Mouse (Mus musculus) natural killer cell, adult 2 months (primary cell): ENCODE results near the gene A930017K11Rik.

Experiments
- DNase-seq, 2 experiments: peaks; one replicate each; pipeline ENCODE4 v3.0.0; 2022; ENCODE audit warnings: low spot score in 2 of 2

The A930017K11Rik gene

GRCm38 (mm10) chr17:25941511-25942241, 10.7 kb downstream of the A930017K11Rik start:
- peak; percentile 53 to 69 for DNase-seq

DNA sequence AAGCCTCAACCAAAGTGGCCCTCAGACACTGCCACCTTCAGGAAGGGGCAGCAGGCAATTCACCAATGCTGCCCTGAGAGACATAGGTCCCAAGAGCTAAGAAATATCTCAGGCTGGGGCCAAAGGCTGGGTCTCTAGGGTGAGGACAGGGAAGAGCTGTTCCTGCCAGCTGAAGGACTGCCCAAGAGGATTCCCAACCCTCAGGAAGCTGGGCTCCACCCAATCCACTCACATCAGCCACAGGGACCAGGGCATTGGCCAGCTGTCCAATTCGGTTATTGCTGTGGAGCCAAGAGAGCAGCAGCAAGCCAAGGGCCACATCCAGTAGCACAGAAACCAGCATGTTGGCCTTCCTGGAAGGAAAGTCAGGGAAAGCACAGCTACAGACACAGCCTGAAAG, 17.8 kb downstream of the A930017K11Rik start:
- no peak for DNase-seq

DNA sequence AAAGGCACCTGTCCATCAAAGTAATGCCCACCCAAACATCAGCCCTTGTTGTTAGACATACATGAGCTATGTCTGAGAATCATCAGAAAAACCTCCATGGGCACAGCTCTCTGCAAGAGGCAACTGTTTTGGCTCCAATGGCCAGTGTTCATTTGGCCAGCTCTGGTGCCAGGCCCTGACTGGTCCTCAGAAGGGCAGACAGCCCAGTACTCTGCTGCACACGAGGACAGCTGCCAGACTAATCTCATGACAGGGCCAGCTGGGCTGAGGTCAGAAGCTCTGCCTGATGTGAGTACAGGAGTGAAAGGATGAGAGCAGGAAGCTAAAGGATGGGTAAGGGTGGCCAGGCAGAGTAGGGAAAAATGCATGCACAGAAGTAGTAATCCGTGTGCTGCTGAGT, 27.0 kb downstream of the A930017K11Rik start:
- DNase-seq = no peak

- no peak for DNase-seq
These were observed 30.2 kb downstream of the A930017K11Rik start for GRCm38 (mm10) chr17:25922120-25922519.

DNA sequence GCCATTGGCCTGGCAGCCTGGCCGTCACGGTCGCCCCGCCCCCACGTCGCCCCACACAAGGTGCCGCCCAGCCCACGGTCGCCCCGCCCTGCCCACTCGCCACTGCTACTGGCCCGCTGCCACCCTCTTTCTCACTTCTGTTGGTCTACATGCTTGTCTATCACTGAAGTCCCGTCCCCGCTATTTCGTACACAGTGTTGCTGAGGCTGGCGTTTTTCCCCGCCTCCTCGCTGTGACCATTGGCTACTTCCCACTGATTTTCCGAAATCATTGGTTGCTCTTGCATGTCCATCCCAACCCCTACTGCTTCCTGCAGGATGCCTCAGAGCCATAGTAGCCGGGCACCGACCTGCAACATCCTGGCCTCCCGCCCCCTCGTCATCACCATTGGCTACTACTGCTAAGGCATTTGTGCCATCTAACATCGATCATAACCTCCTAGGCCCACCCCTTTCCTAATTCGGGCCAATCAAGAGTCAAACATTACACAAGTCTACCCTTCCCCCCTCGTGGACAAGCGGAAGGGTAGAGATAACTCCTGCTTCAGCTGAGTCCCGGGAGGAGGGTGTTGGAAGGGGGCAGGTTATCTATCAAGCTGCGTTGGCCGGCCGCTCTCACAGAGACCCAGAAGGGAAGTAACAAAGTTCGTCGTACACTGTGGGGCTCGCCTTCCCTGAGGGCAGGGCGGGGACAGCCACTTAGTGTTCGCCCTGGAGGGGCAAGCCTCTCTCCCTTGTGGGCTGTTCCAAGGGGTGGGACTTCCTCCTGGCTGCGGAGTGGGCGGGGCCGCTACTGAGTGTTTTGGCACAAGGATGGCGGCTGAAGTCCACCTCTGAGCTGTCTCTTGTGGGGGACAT, 32.4 kb downstream of the A930017K11Rik start:
- DNase-seq = peak; percentile 99 to 100

GRCm38 (mm10) chr17:25919144-25919785, 33.1 kb downstream of the A930017K11Rik start, which contains the start of gene Rab40c:
Gene Rab40c (minus strand): TSS chr17:25919727.
- DNase-seq = no peak

GRCm38 (mm10) chr17:25918037-25918750, 34.2 kb downstream of the A930017K11Rik start:
- no peak for DNase-seq

DNA sequence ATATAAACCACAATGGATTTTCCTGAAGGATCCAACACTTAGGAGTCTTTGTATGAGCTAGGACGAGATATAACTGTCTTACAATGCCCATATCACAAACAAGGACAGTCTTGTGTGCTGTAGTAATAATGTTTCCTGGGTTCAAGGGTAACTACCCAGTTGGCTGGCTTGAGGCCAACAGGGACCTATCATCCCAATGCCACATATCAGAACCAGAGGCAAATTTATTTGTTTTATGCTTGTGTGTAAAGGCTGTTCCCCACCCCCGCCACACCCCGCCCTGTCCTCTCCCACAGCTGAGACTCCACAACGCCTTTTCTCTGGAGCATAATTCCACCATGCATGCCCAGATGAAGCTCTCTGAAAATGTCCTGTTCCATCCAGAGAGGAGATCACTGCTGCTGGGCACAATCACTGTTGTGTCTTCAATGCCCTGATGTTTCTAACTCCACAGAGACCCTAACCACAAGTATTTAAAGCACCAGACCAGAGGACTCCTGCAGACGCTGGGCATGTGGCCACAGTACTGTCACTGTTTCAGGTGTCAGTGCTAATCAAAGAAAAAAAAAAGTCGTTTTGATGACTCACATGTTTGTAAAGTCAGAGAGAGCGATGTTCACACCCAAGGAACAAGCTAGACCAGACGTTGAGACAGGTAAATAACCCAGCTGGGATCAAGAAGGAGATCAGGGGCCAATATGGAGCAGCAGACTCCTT, 35.3 kb downstream of the A930017K11Rik start:
- DNase-seq = no peak

DNA sequence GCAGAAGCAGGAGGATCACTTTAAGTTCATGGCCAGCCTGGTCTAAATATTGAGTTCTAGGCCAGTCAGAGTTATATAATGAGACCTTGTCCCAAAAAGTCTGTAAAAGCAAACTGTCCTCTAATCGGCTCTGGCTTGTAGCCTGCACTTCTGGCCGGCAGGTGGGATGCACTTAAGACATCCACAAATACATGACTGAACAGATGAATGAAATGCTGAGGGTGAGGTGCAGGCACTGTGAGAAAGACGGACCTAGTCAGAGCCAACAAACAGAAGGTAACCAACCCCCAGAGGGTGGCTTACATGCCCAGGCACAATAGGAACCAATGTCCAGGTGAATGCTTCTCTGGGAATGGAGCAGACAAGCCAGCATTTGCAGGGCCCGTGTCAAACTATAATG, 38.1 kb downstream of the A930017K11Rik start:
- no peak for DNase-seq

- DNase-seq = no peak
These were observed 38.5 kb downstream of the A930017K11Rik start for GRCm38 (mm10) chr17:25913877-25914275.

GRCm38 (mm10) chr17:25913186-25913876, 39.0 kb downstream of the A930017K11Rik start:
- DNase-seq = no peak

DNA sequence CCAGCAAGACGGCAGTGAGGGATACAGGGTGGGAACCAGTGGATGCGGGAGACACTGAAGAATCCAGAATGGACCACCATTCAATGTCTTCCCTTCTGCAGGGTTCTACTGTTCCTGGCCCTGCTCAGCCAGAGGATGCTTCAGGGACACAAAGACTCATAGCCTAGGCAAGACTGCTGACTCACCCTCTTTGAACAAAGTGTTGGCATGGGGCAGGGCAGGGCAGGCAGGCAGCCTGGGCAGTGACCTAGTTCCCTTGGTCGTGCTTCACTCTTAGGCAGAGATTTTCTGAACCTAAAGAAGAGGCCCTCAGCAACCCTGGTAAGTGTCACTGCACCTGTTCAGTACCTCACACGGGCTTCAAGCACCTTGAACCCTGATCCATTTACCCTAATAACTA, 40.5 kb downstream of the A930017K11Rik start:
- no peak for DNase-seq

DNA sequence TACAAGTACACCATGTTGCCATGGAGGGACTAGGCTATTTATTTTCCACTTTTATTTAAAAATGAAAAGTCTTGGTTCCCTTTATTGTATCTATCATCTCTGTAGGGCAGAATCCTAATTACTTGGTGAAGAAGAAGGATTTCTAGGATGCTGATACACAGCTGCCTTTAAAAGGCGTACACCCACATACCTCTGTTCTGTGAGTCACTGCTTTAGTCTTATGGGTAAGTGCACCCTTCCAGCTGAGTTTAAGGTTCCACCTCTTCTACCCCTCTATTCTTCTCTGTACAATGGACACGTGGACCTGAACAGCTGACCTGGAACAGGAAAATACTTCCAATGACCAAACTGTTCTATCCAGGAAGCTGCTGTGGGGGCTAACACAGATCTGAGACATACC, 44.7 kb downstream of the A930017K11Rik start:
- no peak for DNase-seq

GRCm38 (mm10) chr17:25903061-25903460, 49.3 kb downstream of the A930017K11Rik start:
- DNase-seq = no peak

GRCm38 (mm10) chr17:25900193-25900592, 52.2 kb downstream of the A930017K11Rik start:
- no peak for DNase-seq
